Mouse (Mus musculus): ENCODE results near the gene Mdga1.

Gene Mdga1

GRCm38 (mm10) chr17:29970037-29970555 is at the start of gene Mdga1:
Gene Mdga1, minus strand, starts transcription at chr17:29970087.
- DNase-seq = no peak

- DNase-seq = no peak
These were observed 49.2 kb upstream of the Mdga1 start for GRCm38 (mm10) chr17:30018927-30019610.

- no peak for DNase-seq
These were observed 44.8 kb upstream of the Mdga1 start for GRCm38 (mm10) chr17:30014660-30015059.

DNA sequence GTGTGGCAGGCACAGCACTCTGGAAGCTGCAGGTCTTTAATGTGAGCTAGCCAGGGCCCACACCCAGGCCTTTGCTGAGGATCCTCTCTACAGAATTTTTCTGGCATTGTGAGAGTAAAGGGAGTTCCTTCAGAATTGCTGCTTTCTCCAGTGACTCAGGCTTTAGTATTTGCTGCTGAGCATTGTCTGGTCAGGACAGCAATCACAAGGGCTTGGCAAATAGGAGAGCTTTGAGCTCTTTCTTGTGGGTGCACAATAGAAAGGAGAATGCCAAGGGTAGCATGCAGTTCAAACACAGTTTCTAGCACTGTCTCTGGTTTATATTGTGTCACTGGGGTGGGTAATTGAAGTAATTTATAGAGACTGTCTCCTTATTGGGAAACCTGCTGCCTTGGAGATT is 38.5 kb upstream of the Mdga1 start:
- no peak for DNase-seq

DNA sequence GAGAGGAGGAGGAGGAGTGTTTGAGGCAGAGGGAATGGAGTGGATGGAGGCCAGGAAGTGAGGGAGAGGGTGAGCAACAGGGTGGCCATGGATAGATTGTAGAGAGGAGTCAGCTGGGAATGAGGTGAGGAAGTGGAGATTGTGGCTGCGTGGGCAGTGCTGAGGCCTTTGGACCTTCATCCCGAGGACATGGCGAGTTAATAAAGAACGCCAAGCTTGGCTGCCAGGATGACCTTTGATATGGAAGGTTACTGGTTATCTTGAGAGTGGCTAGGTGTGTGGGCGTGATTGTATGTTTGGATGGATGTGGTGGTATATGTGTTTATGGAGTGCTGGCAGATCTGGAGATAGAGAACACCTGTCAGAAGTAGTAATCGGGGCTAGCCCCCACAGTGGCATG is 38.0 kb upstream of the Mdga1 start:
- DNase-seq = no peak

- DNase-seq = no peak
These were observed 37.0 kb upstream of the Mdga1 start for GRCm38 (mm10) chr17:30006877-30007276.

- DNase-seq = peak in 1 of 2 experiments; percentile 52
These were observed 35.6 kb upstream of the Mdga1 start for GRCm38 (mm10) chr17:30005451-30005941.

- no peak for DNase-seq
These were observed 35.2 kb upstream of the Mdga1 start for GRCm38 (mm10) chr17:30005103-30005443.

- DNase-seq = peak; percentile 87 to 88
These were observed 34.6 kb upstream of the Mdga1 start, which contains the start of gene Zfand3 for GRCm38 (mm10) chr17:30004203-30005102. Gene Zfand3, plus strand, starts transcription at chr17:30004733.

GRCm38 (mm10) chr17:29998566-29999295 is 28.8 kb upstream of the Mdga1 start:
- no peak for DNase-seq

DNA sequence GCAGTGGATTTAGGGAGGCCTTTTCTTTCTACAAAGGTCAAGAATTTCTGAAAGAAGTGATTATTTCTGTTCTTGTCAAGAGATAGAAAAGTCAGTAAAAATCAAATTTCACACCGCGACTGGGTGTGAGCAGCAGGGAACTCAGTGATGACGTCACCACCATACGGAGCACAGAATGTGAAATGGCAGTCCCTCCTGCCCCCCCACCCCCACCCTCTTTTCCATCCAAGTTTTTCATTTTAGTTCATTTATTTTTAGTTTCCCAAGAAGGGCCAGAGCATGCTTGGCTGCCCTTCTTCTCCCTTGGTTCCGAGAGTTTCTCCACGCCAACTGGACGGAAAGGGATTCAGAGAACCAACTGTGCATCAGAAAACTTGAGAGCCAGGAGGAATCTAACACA is 27.8 kb upstream of the Mdga1 start:
- DNase-seq = no peak

GRCm38 (mm10) chr17:29995986-29996385 is 26.1 kb upstream of the Mdga1 start:
- DNase-seq = no peak

- no peak for DNase-seq
These were observed 24.6 kb upstream of the Mdga1 start for GRCm38 (mm10) chr17:29994459-29994858.

GRCm38 (mm10) chr17:29994011-29994410 is 24.1 kb upstream of the Mdga1 start:
- no peak for DNase-seq

GRCm38 (mm10) chr17:29993488-29993887 is 23.6 kb upstream of the Mdga1 start:
- no peak for DNase-seq

GRCm38 (mm10) chr17:29990845-29991244 is 21.0 kb upstream of the Mdga1 start:
- no peak for DNase-seq

GRCm38 (mm10) chr17:29990136-29990535 is 20.2 kb upstream of the Mdga1 start:
- DNase-seq = no peak

- DNase-seq = no peak
These were observed 19.8 kb upstream of the Mdga1 start for GRCm38 (mm10) chr17:29989653-29990052.

- DNase-seq = no peak
These were observed 18.3 kb upstream of the Mdga1 start for GRCm38 (mm10) chr17:29988141-29988540.

GRCm38 (mm10) chr17:29985534-29985933 is 15.6 kb upstream of the Mdga1 start:
- DNase-seq = no peak

DNA sequence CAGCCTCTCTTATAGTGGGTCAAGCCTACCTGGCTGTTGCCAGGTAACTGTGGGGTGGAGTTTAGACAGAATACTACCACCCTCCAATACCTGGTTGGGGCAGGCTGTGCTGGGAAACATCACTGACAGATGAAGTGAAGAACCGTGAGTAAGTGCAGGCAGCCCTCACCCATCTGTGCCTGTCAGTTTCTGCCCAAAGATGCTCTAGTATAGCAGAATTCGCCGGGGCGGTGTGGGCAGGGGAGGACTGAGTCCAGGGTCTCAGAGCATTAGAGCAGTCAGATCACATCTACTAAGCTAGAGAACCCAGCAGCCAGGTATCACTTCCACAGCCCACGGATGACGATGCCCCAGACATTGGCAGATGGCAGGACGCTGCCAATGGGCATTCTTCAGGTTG is 15.0 kb upstream of the Mdga1 start:
- no peak for DNase-seq

DNA sequence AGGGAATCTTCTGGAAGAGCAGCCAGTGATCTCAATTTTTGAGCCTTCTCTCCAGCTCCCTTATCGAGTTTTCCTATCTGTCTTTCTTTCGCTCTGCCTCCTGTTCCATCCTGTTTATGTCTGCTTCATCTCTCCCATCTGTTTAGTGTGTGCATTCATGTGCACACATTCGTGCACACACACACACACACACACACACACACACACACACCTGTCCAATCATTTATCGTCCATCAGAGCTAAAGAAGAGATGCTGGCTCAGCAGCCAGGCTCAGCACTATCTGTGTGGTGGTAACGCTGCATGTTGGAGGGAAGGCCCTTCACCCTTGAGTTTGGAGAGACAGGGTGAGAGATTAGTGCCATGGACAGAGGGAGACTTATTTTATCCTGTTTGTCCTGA is 13.3 kb upstream of the Mdga1 start:
- DNase-seq = no peak

GRCm38 (mm10) chr17:29981568-29981967 is 11.7 kb upstream of the Mdga1 start:
- DNase-seq = no peak
